Mouse (Mus musculus): Measurements from ENCODE around the gene Tbx10.
A peak's percentile ranks its signal among the peaks of the same experiment; 100 is the strongest.

GRCm38 (mm10) chr19:3962469-3962868 lies 30.1 kb upstream of the Tbx10 start:
- TF ChIP-seq CTCF (IDR thresholded peaks at IDR 0.05; ENCODE audit: extremely low read depth, insufficient read length, insufficient replicate concordance, low read depth, low read length): 0 out of 2 replicates have a peak, but pooled peaks have one; percentile 27
- no peak for TF ChIP-seq POLR2A (IDR thresholded peaks at IDR 0.05; ENCODE audit: low read depth, low read length)

Measured in small intestine, adult 2 months (tissue).